Mouse (Mus musculus): ENCODE results near the gene Tmem222. TPM values are rescaled to one million over a fixed set of nuclear protein-coding genes. Genes with fewer than 3 reads are reported as not detected.

Gene Tmem222
- polyA plus RNA-seq, 1 experiment = 71.6 TPM

- no peak overlapping the region for H3K4me3 ChIP-seq (replicated peaks; ENCODE audit: extremely low read depth, low read depth, low read length)
- DNase-seq = no peak
- TF ChIP-seq POLR2A (IDR thresholded peaks at IDR 0.05; ENCODE audit: borderline replicate concordance, extremely low read depth, low read depth, low read length) = no peak
- TF ChIP-seq CTCF (IDR thresholded peaks at IDR 0.05; ENCODE audit: insufficient read depth, low read length) = no peak
- peaks cover 11% of the 10 kb centered on the region for H3K4me1 ChIP-seq (ENCODE audit: control insufficient read depth, insufficient read depth, low read length)
- WGBS = 69% methylated on average over 1 of the region's 1 CpGs
Observed at GRCm38 (mm10) chr4:133244289-133244688, 33.3 kb downstream of the Tmem222 start.

GRCm38 (mm10) chr4:133243538-133243937 lies 34.1 kb downstream of the Tmem222 start:
- DNase-seq = no peak
- Histone ChIP-seq H3K4me1 (ENCODE audit: control insufficient read depth, insufficient read depth, low read length) (peaks cover 11% of the 10 kb centered on the region), H3K4me3 (replicated peaks; ENCODE audit: extremely low read depth, low read depth, low read length) (no peak overlapping the region)
- TF ChIP-seq CTCF (IDR thresholded peaks at IDR 0.05; ENCODE audit: insufficient read depth, low read length) (no peak), POLR2A (IDR thresholded peaks at IDR 0.05; ENCODE audit: borderline replicate concordance, extremely low read depth, low read depth, low read length) (no peak)
- WGBS = 34% methylated on average over 13 of the region's 13 CpGs

DNA sequence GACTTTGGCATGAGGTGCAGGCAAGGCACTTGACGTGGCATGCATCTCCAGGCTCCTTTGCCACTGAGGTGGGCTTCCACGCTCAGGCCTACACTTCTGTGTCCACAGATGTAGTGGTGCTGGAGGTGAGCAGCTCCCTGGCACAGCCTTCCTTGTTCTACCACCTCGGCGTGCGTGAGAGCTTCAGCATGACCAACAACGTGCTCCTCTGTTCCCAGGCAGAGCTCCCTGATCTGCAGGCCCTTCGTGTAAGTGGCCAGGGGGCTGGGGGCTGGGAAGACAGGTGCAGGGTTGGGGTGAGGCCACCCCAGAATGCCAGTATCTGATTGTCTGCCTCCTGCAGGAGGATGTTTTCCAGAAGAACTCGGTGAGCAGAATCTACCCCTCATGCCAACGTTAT lies 34.9 kb downstream of the Tmem222 start:
- no peak for DNase-seq
- 71% methylated on average over 9 of the region's 9 CpGs for WGBS
- H3K4me1 ChIP-seq (ENCODE audit: control insufficient read depth, insufficient read depth, low read length) = peaks cover 11% of the 10 kb centered on the region
- TF ChIP-seq POLR2A (IDR thresholded peaks at IDR 0.05; ENCODE audit: borderline replicate concordance, extremely low read depth, low read depth, low read length) = no peak
- TF ChIP-seq CTCF (IDR thresholded peaks at IDR 0.05; ENCODE audit: insufficient read depth, low read length) = no peak
- H3K4me3 ChIP-seq (replicated peaks; ENCODE audit: extremely low read depth, low read depth, low read length) = no peak overlapping the region

- peak overlapping the region; percentile 52 for H3K4me3 ChIP-seq (replicated peaks; ENCODE audit: extremely low read depth, low read depth, low read length)
- DNase-seq = no peak
- WGBS = 18% methylated on average over 11 of the region's 11 CpGs
Observed at GRCm38 (mm10) chr4:133241910-133242309, 35.7 kb downstream of the Tmem222 start.

DNA sequence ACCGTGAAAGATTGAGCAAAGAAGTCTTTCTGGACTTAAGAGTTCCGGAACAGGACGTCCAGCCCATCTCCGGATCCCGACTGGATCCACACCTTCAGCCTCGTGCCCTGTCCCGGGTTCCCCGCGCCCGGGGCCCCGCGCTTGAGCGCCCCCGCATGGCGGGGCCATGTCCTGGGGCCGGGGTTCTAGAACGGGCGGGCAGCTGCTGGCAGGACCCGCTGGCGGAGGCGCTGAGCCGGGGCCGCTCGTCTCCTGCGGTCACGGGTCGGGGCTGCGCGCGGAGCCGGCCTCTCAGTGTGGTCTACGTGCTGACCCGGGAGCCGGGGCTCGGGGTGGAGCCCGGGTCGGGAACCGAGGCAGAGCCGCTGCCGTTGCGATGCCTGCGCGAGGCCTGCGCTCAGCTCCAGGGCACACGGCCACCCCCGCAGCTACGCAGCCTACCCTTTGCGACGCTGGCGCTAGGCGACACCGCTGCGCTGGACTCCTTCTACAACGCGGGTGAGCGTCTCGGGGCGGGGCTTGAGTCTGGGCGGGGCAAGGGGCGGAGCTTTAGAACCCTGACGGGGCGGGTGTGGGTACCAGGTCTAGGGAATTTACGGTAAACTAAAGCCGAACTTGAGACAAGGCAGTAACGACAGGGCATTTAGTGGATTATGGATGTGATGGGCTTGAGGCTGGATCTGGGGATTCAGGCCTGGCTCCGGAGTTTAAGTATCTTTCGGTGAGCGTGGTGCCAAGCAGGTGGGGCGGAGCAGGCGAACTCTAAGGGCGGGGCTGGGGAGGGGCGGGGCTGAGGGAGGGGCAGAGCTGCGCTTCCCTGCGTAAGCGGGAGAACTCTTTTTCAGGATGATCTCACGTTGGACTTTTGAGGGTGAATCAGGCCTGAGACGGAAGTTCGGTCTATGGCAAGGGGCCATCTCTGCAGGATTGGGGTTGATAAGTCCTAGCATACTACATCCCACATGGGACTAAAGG lies 36.4 kb downstream of the Tmem222 start:
- peaks cover 6% of the 10 kb centered on the region for H3K4me1 ChIP-seq (ENCODE audit: control insufficient read depth, insufficient read depth, low read length)
- peak overlapping the region; percentile 85 for H3K4me3 ChIP-seq (replicated peaks; ENCODE audit: extremely low read depth, low read depth, low read length)
- DNase-seq = peak; percentile 91
- TF ChIP-seq POLR2A (IDR thresholded peaks at IDR 0.05; ENCODE audit: borderline replicate concordance, extremely low read depth, low read depth, low read length) = peak; percentile 99
- no peak for TF ChIP-seq CTCF (IDR thresholded peaks at IDR 0.05; ENCODE audit: insufficient read depth, low read length)
- under 1% methylated on average over 78 of the region's 78 CpGs for WGBS

More at GRCm38 (mm10) chr4:133241910-133242309, 35.7 kb downstream of the Tmem222 start:
- H3K4me1 ChIP-seq (ENCODE audit: control insufficient read depth, insufficient read depth, low read length) = peaks cover 8% of the 10 kb centered on the region
- no peak for TF ChIP-seq CTCF (IDR thresholded peaks at IDR 0.05; ENCODE audit: insufficient read depth, low read length)
- TF ChIP-seq POLR2A (IDR thresholded peaks at IDR 0.05; ENCODE audit: borderline replicate concordance, extremely low read depth, low read depth, low read length) = no peak

DNA sequence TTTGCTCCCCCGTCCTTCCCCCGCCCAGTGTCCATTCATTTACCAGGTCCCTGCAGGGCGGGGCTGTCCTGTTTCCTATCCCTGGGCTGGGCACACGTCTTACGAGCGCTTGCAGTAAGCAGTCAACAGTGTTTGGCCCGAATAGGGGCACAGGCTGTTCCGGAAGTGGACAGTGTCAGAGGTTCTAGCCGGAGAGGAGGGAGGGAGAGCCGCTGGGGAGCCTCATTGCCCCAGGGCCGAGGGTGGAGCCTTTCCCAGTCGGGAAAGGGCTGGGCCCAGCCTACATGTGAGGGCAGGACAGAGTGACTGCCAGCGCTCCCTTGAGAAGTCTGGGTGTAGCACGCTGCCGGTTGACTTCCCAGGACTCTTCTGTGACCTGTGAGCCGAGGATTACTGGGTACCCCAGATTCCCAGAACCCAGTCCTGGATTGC lies 37.1 kb downstream of the Tmem222 start, which contains the start of gene Map3k6:
Gene Map3k6, plus strand, starts transcription at position 329 of the 432 bp plus-strand sequence.
- 4% methylated on average over 16 of the region's 16 CpGs for WGBS
- DNase-seq = peak; percentile 82
- H3K4me3 ChIP-seq (replicated peaks; ENCODE audit: extremely low read depth, low read depth, low read length) = peak within 1 kb of the TSS; percentile 85
- TF ChIP-seq POLR2A (IDR thresholded peaks at IDR 0.05; ENCODE audit: borderline replicate concordance, extremely low read depth, low read depth, low read length) = peak; percentile 99
- TF ChIP-seq CTCF (IDR thresholded peaks at IDR 0.05; ENCODE audit: insufficient read depth, low read length) = no peak
- peaks cover 6% of the 10 kb centered on the region for H3K4me1 ChIP-seq (ENCODE audit: control insufficient read depth, insufficient read depth, low read length)

- Histone ChIP-seq H3K4me1 (ENCODE audit: control insufficient read depth, insufficient read depth, low read length) (peaks cover 4% of the 10 kb centered on the region), H3K4me3 (replicated peaks; ENCODE audit: extremely low read depth, low read depth, low read length) (no peak overlapping the region)
- no peak for TF ChIP-seq CTCF (IDR thresholded peaks at IDR 0.05; ENCODE audit: insufficient read depth, low read length)
- TF ChIP-seq POLR2A (IDR thresholded peaks at IDR 0.05; ENCODE audit: borderline replicate concordance, extremely low read depth, low read depth, low read length) = no peak
- no peak for DNase-seq
- 47% methylated on average over 4 of the region's 4 CpGs for WGBS
Observed at GRCm38 (mm10) chr4:133237911-133238310, 39.7 kb downstream of the Tmem222 start.

GRCm38 (mm10) chr4:133235415-133235814 lies 42.2 kb downstream of the Tmem222 start:
- DNase-seq = no peak
- H3K4me1 ChIP-seq (ENCODE audit: control insufficient read depth, insufficient read depth, low read length) = no peaks in the 10 kb centered on the region
- 79% methylated on average over 5 of the region's 5 CpGs for WGBS
- no peak overlapping the region for H3K4me3 ChIP-seq (replicated peaks; ENCODE audit: extremely low read depth, low read depth, low read length)
- no peak for TF ChIP-seq POLR2A (IDR thresholded peaks at IDR 0.05; ENCODE audit: borderline replicate concordance, extremely low read depth, low read depth, low read length)
- no peak for TF ChIP-seq CTCF (IDR thresholded peaks at IDR 0.05; ENCODE audit: insufficient read depth, low read length)

DNA sequence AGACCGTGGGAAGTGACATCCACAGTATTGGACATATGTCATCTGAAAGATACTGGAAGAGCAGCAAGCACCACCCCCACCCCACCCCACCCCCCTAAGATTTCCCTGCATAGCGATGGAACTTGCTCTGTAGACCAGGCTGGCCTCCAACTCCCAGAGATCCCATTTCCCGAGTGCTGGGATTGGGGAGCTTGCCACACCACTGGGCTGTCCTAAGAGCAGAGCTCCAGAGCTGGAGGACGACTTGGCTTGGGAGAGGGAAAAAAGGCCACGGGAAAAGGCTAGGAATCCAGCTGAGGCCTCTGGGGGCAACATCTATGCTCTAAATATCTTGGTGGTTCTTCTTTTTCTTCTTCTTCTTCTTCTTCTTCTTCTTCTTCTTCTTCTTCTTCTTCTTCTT lies 42.8 kb downstream of the Tmem222 start:
- 53% methylated on average over 5 of the region's 5 CpGs for WGBS
- Histone ChIP-seq H3K4me1 (ENCODE audit: control insufficient read depth, insufficient read depth, low read length) (no peaks in the 10 kb centered on the region), H3K4me3 (replicated peaks; ENCODE audit: extremely low read depth, low read depth, low read length) (no peak overlapping the region)
- TF ChIP-seq CTCF (IDR thresholded peaks at IDR 0.05; ENCODE audit: insufficient read depth, low read length) (no peak), POLR2A (IDR thresholded peaks at IDR 0.05; ENCODE audit: borderline replicate concordance, extremely low read depth, low read depth, low read length) (no peak)
- no peak for DNase-seq

Measured in lung, adult 2 months (tissue).